Mouse (Mus musculus): Measurements from ENCODE around the gene Gata2.
A peak's percentile ranks its signal among the peaks of the same experiment; 100 is the strongest.
"Not testable (repeated sequence)": the region's sequence is repeated elsewhere in the genome, so short reads cannot be mapped to it uniquely, and the experiment has no call there.

Gene Gata2

GRCm38 (mm10) chr6:88193433-88194052 is at the start of gene Gata2:
Gata2 (plus strand) TSS chr6:88193891.
- DNase-seq: peak; percentile 38

GRCm38 (mm10) chr6:88145793-88146192 is 47.9 kb upstream of the Gata2 start:
- no peak for DNase-seq

- no peak for DNase-seq
Observed at GRCm38 (mm10) chr6:88146576-88146975, 47.1 kb upstream of the Gata2 start.

GRCm38 (mm10) chr6:88147411-88148003 is 46.2 kb upstream of the Gata2 start:
- peak; percentile 60 for DNase-seq

DNA sequence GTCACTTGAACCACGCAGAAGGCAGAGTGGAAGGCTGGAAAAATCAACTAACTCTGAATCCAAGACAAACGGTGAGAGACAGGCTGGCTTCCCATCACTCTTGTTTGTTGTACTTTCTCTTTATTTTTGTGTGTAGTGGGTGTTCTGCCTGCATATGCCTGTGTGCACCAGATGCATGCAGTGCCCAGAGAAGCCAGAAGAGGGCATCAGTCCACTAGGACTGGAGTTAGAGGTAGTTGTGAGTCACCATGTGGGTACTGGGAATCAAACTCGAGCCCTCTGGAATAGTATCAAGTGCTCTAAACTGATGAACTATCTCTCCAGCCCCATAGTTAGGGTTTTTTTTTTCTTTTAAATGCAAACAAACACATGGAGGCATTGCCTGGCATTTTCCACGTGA is 42.4 kb upstream of the Gata2 start:
- no peak for DNase-seq

GRCm38 (mm10) chr6:88152127-88152705 is 41.5 kb upstream of the Gata2 start:
- peak; percentile 33 for DNase-seq

DNA sequence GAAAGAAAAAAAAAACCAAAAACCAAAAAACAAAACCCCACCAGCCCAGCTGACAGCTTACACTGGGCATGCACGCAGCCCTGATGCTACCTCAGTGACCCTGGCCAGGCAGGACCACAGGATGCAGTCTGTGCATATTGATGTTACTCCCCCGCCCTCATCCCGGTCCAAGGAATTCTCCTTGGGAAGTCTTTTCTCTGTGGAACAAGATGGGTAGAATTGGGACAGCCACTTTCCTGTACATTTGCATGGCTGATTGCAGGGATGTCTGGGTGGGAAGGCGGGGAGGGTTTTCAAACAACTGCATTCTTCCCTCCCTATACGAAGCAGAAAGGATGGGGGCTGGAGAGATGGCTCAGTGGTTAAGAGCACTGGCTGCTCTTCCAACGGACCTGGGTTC is 40.7 kb upstream of the Gata2 start:
- no peak for DNase-seq

DNA sequence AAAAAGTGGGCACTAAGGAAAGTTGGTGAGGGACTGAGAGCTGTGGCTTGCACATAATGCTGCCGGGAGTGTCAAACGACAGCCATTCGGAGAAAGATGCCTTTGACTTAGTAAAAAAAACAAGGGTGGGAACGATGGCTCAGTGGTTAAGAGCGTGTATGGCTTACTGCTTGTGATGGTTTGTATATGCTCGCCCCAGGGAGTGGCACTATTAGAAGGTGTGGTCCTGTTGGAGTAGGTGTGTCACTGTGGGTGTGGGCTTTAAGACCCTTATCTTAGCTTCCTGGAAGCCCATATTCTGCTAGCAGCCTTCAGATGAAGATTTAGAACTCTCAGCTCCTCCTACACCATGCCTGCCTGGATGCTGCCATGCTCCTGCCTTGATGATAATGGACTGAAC is 38.1 kb upstream of the Gata2 start:
- DNase-seq: not testable (repeated sequence)

DNA sequence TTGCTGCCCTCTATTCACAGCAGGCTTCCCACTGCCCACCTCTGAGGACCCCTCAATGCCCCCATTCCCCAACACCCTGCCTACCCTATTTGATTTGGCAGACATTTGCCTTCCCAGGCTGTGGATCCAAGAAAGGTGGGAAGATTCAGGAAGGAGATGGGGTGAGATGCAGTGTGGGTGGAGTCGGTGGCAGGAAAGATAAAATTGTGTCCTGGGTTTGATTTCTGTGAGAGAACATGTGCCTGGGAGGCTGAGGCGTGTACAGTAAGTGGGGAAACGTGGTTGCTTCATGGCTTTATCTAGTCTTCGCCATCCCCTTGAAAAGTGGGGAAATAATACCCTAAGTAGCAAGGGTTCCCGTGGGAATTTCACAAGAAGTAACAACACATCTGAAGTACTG is 34.9 kb upstream of the Gata2 start:
- no peak for DNase-seq

DNA sequence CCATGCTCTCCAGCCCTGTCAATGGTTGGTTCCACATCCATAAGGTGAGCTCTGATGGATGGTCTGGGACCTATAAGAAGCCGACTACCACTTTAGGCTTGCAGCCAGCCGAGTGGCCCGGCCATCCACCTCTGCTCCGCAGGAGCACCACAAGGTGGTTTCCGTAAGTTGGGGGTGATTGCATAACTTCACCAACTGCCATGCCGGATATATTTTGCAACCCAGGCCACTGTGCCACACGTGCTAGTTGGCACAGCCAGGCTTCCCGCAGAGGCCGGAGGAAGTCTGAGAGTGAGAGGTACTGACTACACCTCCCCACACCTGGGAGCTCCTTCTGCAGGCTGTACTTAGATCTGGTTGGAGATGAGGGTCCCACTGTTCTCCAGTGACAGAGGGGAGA is 27.6 kb upstream of the Gata2 start:
- DNase-seq: no peak

- DNase-seq: no peak
Observed at GRCm38 (mm10) chr6:88174191-88174590, 19.5 kb upstream of the Gata2 start.

DNA sequence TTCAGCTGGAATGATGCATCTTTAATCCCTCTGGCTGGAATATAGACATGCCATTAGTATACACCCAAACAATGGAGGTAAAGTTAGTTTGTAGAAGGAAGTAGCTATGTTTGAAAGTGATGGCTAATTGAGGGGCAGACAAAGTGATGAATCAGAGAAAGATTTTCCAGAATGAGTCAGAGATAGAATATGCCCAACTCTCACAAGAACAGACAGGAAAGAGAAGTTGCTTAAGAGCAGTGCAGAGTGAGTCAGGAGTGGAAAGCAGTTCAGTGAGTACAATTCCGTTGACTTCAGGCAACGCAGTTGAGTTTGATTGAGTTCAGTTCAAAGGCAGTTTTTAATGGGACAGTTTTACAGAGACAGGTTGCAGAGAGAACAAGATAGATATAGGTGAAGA is 19.0 kb upstream of the Gata2 start:
- DNase-seq: no peak

GRCm38 (mm10) chr6:88184671-88185070 is 9.0 kb upstream of the Gata2 start:
- no peak for DNase-seq

DNA sequence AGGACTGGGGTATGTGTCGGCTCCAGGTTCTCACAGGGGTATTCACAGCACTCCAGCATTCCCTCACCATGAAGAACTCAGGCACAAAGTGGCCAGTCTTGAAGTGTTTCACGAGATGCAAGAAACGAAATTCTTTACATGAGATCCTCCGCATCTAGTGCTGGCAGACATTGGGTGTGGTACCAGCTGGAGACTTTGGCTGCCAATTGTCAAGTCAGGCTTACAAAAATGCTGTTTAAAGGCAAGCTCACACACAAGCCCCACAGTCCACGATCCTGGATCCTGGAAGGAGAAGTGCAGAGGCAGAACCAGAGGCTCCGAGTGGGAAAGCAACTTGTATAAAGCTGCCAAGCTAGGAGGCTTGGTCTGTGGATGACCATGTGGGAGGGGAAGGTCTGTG is 5.5 kb upstream of the Gata2 start:
- DNase-seq: no peak

DNA sequence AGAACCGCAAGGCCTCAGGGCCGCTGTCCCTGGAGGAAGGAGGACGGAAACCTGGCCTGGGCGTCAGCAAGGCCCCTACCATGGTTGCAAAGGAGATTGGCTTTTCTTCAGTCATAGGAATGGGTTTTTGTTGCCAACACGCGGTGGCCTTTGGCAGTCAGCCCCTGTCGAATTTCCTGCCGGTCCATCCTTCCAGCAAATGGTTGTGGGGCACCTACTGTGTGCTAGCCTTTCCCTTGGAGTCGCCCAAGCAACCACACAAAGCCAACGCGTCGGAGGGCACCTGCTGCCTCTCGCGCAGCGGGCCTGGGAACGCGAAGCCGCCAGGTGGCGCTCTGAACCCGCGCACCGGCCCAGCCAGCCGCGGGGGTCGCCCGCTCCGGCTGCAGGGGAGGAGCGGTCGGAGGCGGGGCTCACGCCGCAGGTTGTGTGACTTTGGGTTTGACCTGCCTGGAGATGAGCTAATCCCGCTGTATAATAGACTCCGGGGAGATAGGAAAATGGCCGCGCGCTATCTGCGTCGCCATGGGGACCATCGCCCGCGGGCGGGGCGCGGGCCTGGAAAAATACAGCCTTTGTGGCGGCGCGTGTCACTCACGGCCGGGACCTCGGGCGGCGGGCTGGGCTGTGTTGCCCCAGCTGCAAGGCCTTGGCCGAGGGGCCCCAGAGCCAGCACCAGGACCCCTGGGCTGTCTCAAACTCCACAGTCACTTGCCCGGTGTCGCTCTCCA is 4.2 kb upstream of the Gata2 start:
- DNase-seq: peak; percentile 68

DNA sequence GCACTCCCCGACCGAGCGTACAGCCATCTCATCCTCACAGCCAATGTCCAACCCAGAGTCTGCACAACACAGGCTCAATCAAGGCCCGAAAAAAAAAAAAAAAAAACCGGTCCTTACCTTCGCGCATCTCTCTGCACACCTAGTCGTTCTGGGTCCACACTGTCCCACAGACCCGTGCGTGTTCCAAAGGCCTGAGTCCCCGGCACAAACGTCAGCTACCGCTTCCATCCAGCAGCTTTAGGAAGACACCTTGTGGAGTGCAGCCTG is 3.7 kb upstream of the Gata2 start:
- DNase-seq: no peak

- DNase-seq: no peak
Observed at GRCm38 (mm10) chr6:88190310-88191023, 3.2 kb upstream of the Gata2 start.

DNA sequence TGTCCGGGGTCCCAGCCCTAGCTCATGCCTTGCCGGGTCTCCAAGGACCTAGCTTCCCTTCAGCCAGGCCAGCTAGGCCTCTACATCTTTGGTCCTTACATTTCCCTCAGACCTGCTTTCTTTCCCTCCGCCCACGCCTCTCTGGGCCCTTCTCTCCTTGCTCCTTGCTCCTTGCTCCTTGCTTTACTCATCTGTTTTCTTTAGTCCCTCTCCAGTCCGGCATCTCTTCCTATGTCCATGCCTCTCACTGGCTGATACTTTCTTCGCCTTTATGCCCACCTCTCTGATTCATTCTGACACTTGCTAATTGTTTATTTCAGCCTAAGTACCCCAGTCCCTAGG is 2.7 kb upstream of the Gata2 start:
- DNase-seq: no peak

- no peak for DNase-seq
Observed at GRCm38 (mm10) chr6:88191411-88192070, 2.1 kb upstream of the Gata2 start.

- DNase-seq: no peak
Observed at GRCm38 (mm10) chr6:88192756-88193155, 935 bp upstream of the Gata2 start.

GRCm38 (mm10) chr6:88194053-88194977 is 624 bp downstream of the Gata2 start:
- peak; percentile 22 for DNase-seq

DNA sequence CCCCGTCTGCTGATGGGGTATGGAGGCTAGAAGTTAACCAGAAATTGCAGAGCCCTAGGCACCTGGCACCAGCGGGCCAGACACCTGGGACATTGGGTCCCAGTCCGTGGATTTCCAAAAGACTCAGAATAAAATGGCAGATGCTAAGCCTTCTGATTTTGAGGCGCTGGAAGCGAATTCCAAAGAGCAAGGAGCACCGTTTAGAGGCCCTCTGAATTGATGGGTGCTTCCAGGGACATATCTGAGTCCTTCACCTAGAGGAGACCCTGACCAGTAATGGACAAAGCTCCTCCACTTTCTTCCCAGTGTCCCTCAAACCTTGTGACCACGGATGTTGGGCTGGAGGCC is 1.3 kb downstream of the Gata2 start:
- no peak for DNase-seq
